Mouse (Mus musculus): ENCODE measurements around the gene Tpk1. TPM values are rescaled to one million over a fixed set of nuclear protein-coding genes. Genes with fewer than 3 reads are reported as not detected.

Gene Tpk1
- polyA plus RNA-seq, 1 experiment from 2014 or later, result 9.6 TPM

GRCm38 (mm10) chr6:43643718-43644117 lies 22.4 kb downstream of the Tpk1 start:
- Histone ChIP-seq H3K9ac (replicated peaks; ENCODE audit: low read depth) (no peak overlapping the region), H3K27me3 (replicated peaks; ENCODE audit: insufficient read depth, low read length) (no peaks in the 10 kb centered on the region), H3K9me3 (ENCODE audit: low read length) (no peaks in the 10 kb centered on the region), H3K4me1 (ENCODE audit: insufficient read depth, low read depth, low read length) (no peaks in the 10 kb centered on the region), H3K4me3 (ENCODE audit: low read depth, low read length) (no peak overlapping the region), H3K27ac (ENCODE audit: low read length) (no peak overlapping the region), H3K36me3 (ENCODE audit: insufficient read depth, low read length) (no peaks in the 10 kb centered on the region), H3K4me2 (replicated peaks; ENCODE audit: low read depth, low read length) (no peak overlapping the region)
- ATAC-seq, result no peak
- TF ChIP-seq CTCF (IDR thresholded peaks at IDR 0.05), result no peak
- no peak for TF ChIP-seq EP300 (IDR thresholded peaks at IDR 0.05)
- 66% methylated on average over 6 of the region's 6 CpGs for WGBS
- DNase-seq (ENCODE audit: low spot score), result no peak

- H3K4me3 ChIP-seq (ENCODE audit: low read depth, low read length), result no peak overlapping the region
- no peaks in the 10 kb centered on the region for H3K36me3 ChIP-seq (ENCODE audit: insufficient read depth, low read length)
- H3K27me3 ChIP-seq (replicated peaks; ENCODE audit: insufficient read depth, low read length), result no peaks in the 10 kb centered on the region
- no peak for ATAC-seq
- no peak for TF ChIP-seq EP300 (IDR thresholded peaks at IDR 0.05)
- no peak for TF ChIP-seq CTCF (IDR thresholded peaks at IDR 0.05)
- no peaks in the 10 kb centered on the region for H3K4me1 ChIP-seq (ENCODE audit: insufficient read depth, low read depth, low read length)
- no peak overlapping the region for H3K27ac ChIP-seq (ENCODE audit: low read length)
- no peak overlapping the region for H3K4me2 ChIP-seq (replicated peaks; ENCODE audit: low read depth, low read length)
- no peaks in the 10 kb centered on the region for H3K9me3 ChIP-seq (ENCODE audit: low read length)
- H3K9ac ChIP-seq (replicated peaks; ENCODE audit: low read depth), result no peak overlapping the region
- WGBS, result 56% methylated on average over 5 of the region's 5 CpGs
- DNase-seq (ENCODE audit: low spot score), result no peak
Measured at GRCm38 (mm10) chr6:43642375-43642774, 23.7 kb downstream of the Tpk1 start.

- Histone ChIP-seq H3K36me3 (ENCODE audit: insufficient read depth, low read length) (no peaks in the 10 kb centered on the region), H3K4me1 (ENCODE audit: insufficient read depth, low read depth, low read length) (no peaks in the 10 kb centered on the region), H3K27me3 (replicated peaks; ENCODE audit: insufficient read depth, low read length) (no peaks in the 10 kb centered on the region), H3K4me2 (replicated peaks; ENCODE audit: low read depth, low read length) (no peak overlapping the region), H3K9ac (replicated peaks; ENCODE audit: low read depth) (no peak overlapping the region), H3K9me3 (ENCODE audit: low read length) (no peaks in the 10 kb centered on the region), H3K27ac (ENCODE audit: low read length) (no peak overlapping the region), H3K4me3 (ENCODE audit: low read depth, low read length) (no peak overlapping the region)
- TF ChIP-seq EP300 (IDR thresholded peaks at IDR 0.05) (no peak), CTCF (IDR thresholded peaks at IDR 0.05) (no peak)
- no peak for DNase-seq (ENCODE audit: low spot score)
- ATAC-seq, result no peak
Measured at GRCm38 (mm10) chr6:43640621-43641020, 25.5 kb downstream of the Tpk1 start.

GRCm38 (mm10) chr6:43638865-43639264 lies 27.2 kb downstream of the Tpk1 start:
- Histone ChIP-seq H3K4me1 (ENCODE audit: insufficient read depth, low read depth, low read length) (no peaks in the 10 kb centered on the region), H3K4me2 (replicated peaks; ENCODE audit: low read depth, low read length) (no peak overlapping the region), H3K4me3 (ENCODE audit: low read depth, low read length) (no peak overlapping the region), H3K27ac (ENCODE audit: low read length) (no peak overlapping the region), H3K27me3 (replicated peaks; ENCODE audit: insufficient read depth, low read length) (no peaks in the 10 kb centered on the region), H3K36me3 (ENCODE audit: insufficient read depth, low read length) (no peaks in the 10 kb centered on the region), H3K9me3 (ENCODE audit: low read length) (no peaks in the 10 kb centered on the region), H3K9ac (replicated peaks; ENCODE audit: low read depth) (no peak overlapping the region)
- ATAC-seq (no peak), DNase-seq (ENCODE audit: low spot score) (no peak)
- TF ChIP-seq CTCF (IDR thresholded peaks at IDR 0.05) (no peak), EP300 (IDR thresholded peaks at IDR 0.05) (no peak)
- 91% methylated on average over 1 of the region's 1 CpGs for WGBS

GRCm38 (mm10) chr6:43638119-43638518 lies 28.0 kb downstream of the Tpk1 start:
- Histone ChIP-seq H3K36me3 (ENCODE audit: insufficient read depth, low read length) (no peaks in the 10 kb centered on the region), H3K4me1 (ENCODE audit: insufficient read depth, low read depth, low read length) (no peaks in the 10 kb centered on the region), H3K4me2 (replicated peaks; ENCODE audit: low read depth, low read length) (no peak overlapping the region), H3K9me3 (ENCODE audit: low read length) (no peaks in the 10 kb centered on the region), H3K4me3 (ENCODE audit: low read depth, low read length) (no peak overlapping the region), H3K27ac (ENCODE audit: low read length) (no peak overlapping the region), H3K9ac (replicated peaks; ENCODE audit: low read depth) (no peak overlapping the region), H3K27me3 (replicated peaks; ENCODE audit: insufficient read depth, low read length) (no peaks in the 10 kb centered on the region)
- no peak for ATAC-seq
- DNase-seq (ENCODE audit: low spot score), result peak; percentile 45
- TF ChIP-seq EP300 (IDR thresholded peaks at IDR 0.05) (no peak), CTCF (IDR thresholded peaks at IDR 0.05) (no peak)
- 43% methylated on average over 3 of the region's 3 CpGs for WGBS

GRCm38 (mm10) chr6:43636980-43637638 lies 29.0 kb downstream of the Tpk1 start:
- Histone ChIP-seq H3K27me3 (replicated peaks; ENCODE audit: insufficient read depth, low read length) (no peaks in the 10 kb centered on the region), H3K4me1 (ENCODE audit: insufficient read depth, low read depth, low read length) (no peaks in the 10 kb centered on the region), H3K36me3 (ENCODE audit: insufficient read depth, low read length) (no peaks in the 10 kb centered on the region), H3K9me3 (ENCODE audit: low read length) (no peaks in the 10 kb centered on the region), H3K4me3 (ENCODE audit: low read depth, low read length) (0 out of 2 replicates have a peak overlapping the region, but pooled peaks have one; percentile 5), H3K4me2 (replicated peaks; ENCODE audit: low read depth, low read length) (peak overlapping the region; percentile 35), H3K9ac (replicated peaks; ENCODE audit: low read depth) (no peak overlapping the region), H3K27ac (ENCODE audit: low read length) (no peak overlapping the region)
- 60% methylated on average over 11 of the region's 11 CpGs for WGBS
- peak; percentile 30 for DNase-seq (ENCODE audit: low spot score)
- TF ChIP-seq CTCF (IDR thresholded peaks at IDR 0.05) (no peak), EP300 (IDR thresholded peaks at IDR 0.05) (no peak)
- ATAC-seq, result peak; percentile 78

Measured in lung, postnatal 0 days (tissue).